Mouse (Mus musculus) frontal cortex, postnatal 14 days (tissue): ENCODE results near the gene Cadm1.

Experiments
- DNase-seq, 2 experiments: peaks; one replicate each; pipeline ENCODE4 v3.0.0; 2022; ENCODE audit warnings: low spot score in 2 of 2

Cadm1 gene

GRCm38 (mm10) chr9:47801242-47801641 lies 271.3 kb downstream of the Cadm1 start:
- no peak for DNase-seq

GRCm38 (mm10) chr9:47802527-47802926 lies 272.6 kb downstream of the Cadm1 start:
- DNase-seq: no peak

- DNase-seq: no peak
Measured at GRCm38 (mm10) chr9:47803531-47804105, 273.6 kb downstream of the Cadm1 start.

- DNase-seq: no peak
Measured at GRCm38 (mm10) chr9:47805658-47806057, 275.7 kb downstream of the Cadm1 start.

- no peak for DNase-seq
Measured at GRCm38 (mm10) chr9:47825668-47826067, 295.7 kb downstream of the Cadm1 start.

GRCm38 (mm10) chr9:47828762-47829161 lies 298.8 kb downstream of the Cadm1 start:
- peak in 1 of 2 experiments; percentile 25 for DNase-seq

- DNase-seq: no peak
Measured at GRCm38 (mm10) chr9:47829204-47829603, 299.2 kb downstream of the Cadm1 start.

- DNase-seq: no peak
Measured at GRCm38 (mm10) chr9:47829846-47830245, 299.9 kb downstream of the Cadm1 start.

- DNase-seq: no peak
Measured at GRCm38 (mm10) chr9:47831412-47831811, 301.4 kb downstream of the Cadm1 start.

- DNase-seq: no peak
Measured at GRCm38 (mm10) chr9:47838170-47838569, 308.2 kb downstream of the Cadm1 start.

GRCm38 (mm10) chr9:47838890-47839691 lies 309.1 kb downstream of the Cadm1 start:
- no peak for DNase-seq

- DNase-seq: no peak
Measured at GRCm38 (mm10) chr9:47839692-47840025, 309.7 kb downstream of the Cadm1 start.

GRCm38 (mm10) chr9:47843328-47843727 lies 313.4 kb downstream of the Cadm1 start:
- no peak for DNase-seq

GRCm38 (mm10) chr9:47846275-47846674 lies 316.3 kb downstream of the Cadm1 start:
- DNase-seq: no peak

GRCm38 (mm10) chr9:47846926-47847325 lies 317.0 kb downstream of the Cadm1 start:
- no peak for DNase-seq

- no peak for DNase-seq
Measured at GRCm38 (mm10) chr9:47847797-47848196, 317.8 kb downstream of the Cadm1 start.

GRCm38 (mm10) chr9:47848745-47849144 lies 318.8 kb downstream of the Cadm1 start:
- no peak for DNase-seq

GRCm38 (mm10) chr9:47856311-47856710 lies 326.3 kb downstream of the Cadm1 start:
- DNase-seq: no peak

- no peak for DNase-seq
Measured at GRCm38 (mm10) chr9:47857235-47857634, 327.3 kb downstream of the Cadm1 start.

GRCm38 (mm10) chr9:47858134-47858533 lies 328.2 kb downstream of the Cadm1 start:
- no peak for DNase-seq

- no peak for DNase-seq
Measured at GRCm38 (mm10) chr9:47858778-47859395, 328.9 kb downstream of the Cadm1 start.

- no peak for DNase-seq
Measured at GRCm38 (mm10) chr9:47860994-47861393, 331.0 kb downstream of the Cadm1 start.

GRCm38 (mm10) chr9:47861783-47862182 lies 331.8 kb downstream of the Cadm1 start:
- no peak for DNase-seq
